Mouse (Mus musculus) G1E (cell line): ENCODE measurements at regions not wholly inside any gene's neighbourhood (a gene's known extent, or its start where the extent isn't known, plus 50 kb on each side); places are given as distances from the start of the nearest gene placed in this dataset.

Experiments
- CTCF ChIP-seq: IDR thresholded peaks from 2 replicates; pipeline ENCODE4 v1.5.1; 2012; ENCODE audit warnings: low read depth, low read length, inconsistent platforms, mixed read lengths
- GATA1 ChIP-seq: IDR thresholded peaks from 2 replicates; pipeline ENCODE4 v1.6.1; 2012; ENCODE audit warnings: borderline replicate concordance, low read length, inconsistent platforms, mixed read lengths
- GATA2 ChIP-seq: IDR thresholded peaks from 2 replicates; pipeline ENCODE4 v1.6.1; 2012; ENCODE audit warnings: low read depth, low read length, inconsistent platforms, borderline replicate concordance
- POLR2AphosphoS5 ChIP-seq: IDR thresholded peaks from 2 replicates; pipeline ENCODE4 v1.6.1; 2012; ENCODE audit warnings: low read depth, low read length, inconsistent platforms; ENCODE audit not compliant: insufficient replicate concordance
- TAL1 ChIP-seq: conservative IDR thresholded peaks from 2 replicates; pipeline ENCODE4 v1.6.1; 2012; ENCODE audit warnings: low read depth, low read length, inconsistent platforms, mixed read lengths

- TF ChIP-seq CTCF (no peak), GATA1 (no peak), TAL1 (no peak), POLR2AphosphoS5 (no peak), GATA2 (no peak)
Measured at GRCm38 (mm10) chr15:93656713-93657112, 61.0 kb upstream of the Prickle1 start.
